Mouse (Mus musculus): Measurements from ENCODE around the gene Hscb. TPM values are rescaled to one million over a fixed set of nuclear protein-coding genes. Genes with fewer than 3 reads are reported as not detected.
"Not testable (repeated sequence)": the region's sequence is repeated elsewhere in the genome, so short reads cannot be mapped to it uniquely, and the experiment has no call there.

The Hscb gene
- 18.6 TPM in 2 replicates for polyA plus RNA-seq (2014; fragmentation: Nextera tagmentation; extraction: Ambion mirVana)

GRCm38 (mm10) chr5:110839678-110840365 is at the start of gene Hscb, which contains the start of gene Chek2:
TSS of gene Hscb (minus strand) at chr5:110839777.
TSS of gene Chek2 (plus strand) at chr5:110839979.
- peak within 1 kb of the TSS; percentile 73 for H3K4me2 ChIP-seq (ENCODE audit: low read depth, low read length, severe bottlenecking)
- under 1% methylated on average over 41 of the region's 41 CpGs for WGBS

GRCm38 (mm10) chr5:110888596-110888995 is 49.0 kb upstream of the Hscb start:
- no peaks in the 10 kb centered on the region; the same call in 1 of the 2 replicates for H3K36me3 ChIP-seq (ENCODE audit: control insufficient read depth, insufficient read depth, low read length)
- WGBS, result 85% methylated on average over 4 of the region's 4 CpGs

More at GRCm38 (mm10) chr5:110839678-110840365, at the start of gene Hscb, which contains the start of gene Chek2:
- Histone ChIP-seq H3K36me3 (ENCODE audit: control insufficient read depth, insufficient read depth, low read length) (no peaks in the 10 kb centered on the region; the same call in 1 of the 2 replicates), H3K4me1 (replicated peaks; ENCODE audit: control insufficient read depth, insufficient read depth, low read length) (0 out of 2 replicates have a peak, but pooled peaks cover 4% of the 10 kb centered on the region), H3K27me3 (ENCODE audit: control insufficient read depth, insufficient read depth, low read length) (no peaks in the 10 kb centered on the region), H3K27ac (ENCODE audit: low read depth, low read length) (peak within 1 kb of the TSS; percentile 77), H3K9ac (ENCODE audit: low read length) (peak within 1 kb of the TSS; percentile 74), H3K4me3 (ENCODE audit: low read depth, low read length) (peak within 1 kb of the TSS; percentile 56), H3K9me3 (ENCODE audit: control insufficient read depth, low read length) (no peaks in the 10 kb centered on the region)
- ATAC-seq (replicated peaks; ENCODE audit: low FRiP score) (peak; percentile 99), DNase-seq (ENCODE audit: low spot score) (peak; percentile 96)

GRCm38 (mm10) chr5:110879584-110880374 is 40.2 kb upstream of the Hscb start, which contains the start of gene Ttc28:
TSS of gene Ttc28 (plus strand) at chr5:110879803.
- no peaks in the 10 kb centered on the region for H3K36me3 ChIP-seq (ENCODE audit: control insufficient read depth, insufficient read depth, low read length)
- peak within 1 kb of the TSS; percentile 82 for H3K9ac ChIP-seq (ENCODE audit: low read length)
- DNase-seq (ENCODE audit: low spot score), result peak; percentile 93
- H3K27me3 ChIP-seq (ENCODE audit: control insufficient read depth, insufficient read depth, low read length), result no peaks in the 10 kb centered on the region
- no peaks in the 10 kb centered on the region for H3K9me3 ChIP-seq (ENCODE audit: control insufficient read depth, low read length)
- H3K4me1 ChIP-seq (replicated peaks; ENCODE audit: control insufficient read depth, insufficient read depth, low read length), result peaks cover 6% of the 10 kb centered on the region; the same call in 1 of the 2 replicates
- under 1% methylated on average over 88 of the region's 101 CpGs for WGBS
- peak within 1 kb of the TSS; percentile 82 for H3K4me3 ChIP-seq (ENCODE audit: low read depth, low read length)
- peak within 1 kb of the TSS; percentile 88 for H3K4me2 ChIP-seq (ENCODE audit: low read depth, low read length, severe bottlenecking)
- ATAC-seq (replicated peaks; ENCODE audit: low FRiP score), result peak; percentile 89
- no peak within 1 kb of the TSS for H3K27ac ChIP-seq (ENCODE audit: low read depth, low read length)

More at GRCm38 (mm10) chr5:110888596-110888995, 49.0 kb upstream of the Hscb start:
- no peak overlapping the region for H3K27ac ChIP-seq (ENCODE audit: low read depth, low read length)
- no peak for ATAC-seq (replicated peaks; ENCODE audit: low FRiP score)
- no peak for DNase-seq (ENCODE audit: low spot score)
- no peak overlapping the region for H3K4me2 ChIP-seq (ENCODE audit: low read depth, low read length, severe bottlenecking)
- no peaks in the 10 kb centered on the region for H3K4me1 ChIP-seq (replicated peaks; ENCODE audit: control insufficient read depth, insufficient read depth, low read length)
- H3K9me3 ChIP-seq (ENCODE audit: control insufficient read depth, low read length), result no peaks in the 10 kb centered on the region
- no peaks in the 10 kb centered on the region for H3K27me3 ChIP-seq (ENCODE audit: control insufficient read depth, insufficient read depth, low read length)
- H3K9ac ChIP-seq (ENCODE audit: low read length), result no peak overlapping the region
- no peak overlapping the region for H3K4me3 ChIP-seq (ENCODE audit: low read depth, low read length)

DNA sequence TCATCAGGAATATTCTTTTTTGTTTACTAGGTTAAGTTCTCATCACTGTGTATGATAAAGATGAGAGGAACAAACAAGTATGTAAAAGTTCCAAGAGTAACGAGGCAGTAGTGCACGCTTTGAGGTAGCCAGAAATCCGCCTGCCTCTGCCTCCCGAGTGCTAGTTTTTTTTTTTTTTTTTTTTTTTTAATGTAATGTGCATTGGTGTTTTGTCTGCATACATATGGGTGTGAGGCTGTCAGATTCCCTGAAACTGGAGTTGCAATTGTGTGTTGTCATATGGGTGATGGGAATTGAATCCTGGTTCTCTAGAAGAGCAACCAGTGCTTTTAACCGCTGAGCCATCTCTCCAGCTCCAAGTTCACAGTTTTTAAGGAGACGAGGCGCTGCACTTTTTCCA is 39.5 kb upstream of the Hscb start:
- Histone ChIP-seq H3K4me2 (ENCODE audit: low read depth, low read length, severe bottlenecking) (peak overlapping the region; percentile 88), H3K9me3 (ENCODE audit: control insufficient read depth, low read length) (no peaks in the 10 kb centered on the region), H3K36me3 (ENCODE audit: control insufficient read depth, insufficient read depth, low read length) (no peaks in the 10 kb centered on the region), H3K27ac (ENCODE audit: low read depth, low read length) (no peak overlapping the region), H3K4me1 (replicated peaks; ENCODE audit: control insufficient read depth, insufficient read depth, low read length) (peaks cover 6% of the 10 kb centered on the region; the same call in 1 of the 2 replicates), H3K27me3 (ENCODE audit: control insufficient read depth, insufficient read depth, low read length) (no peaks in the 10 kb centered on the region), H3K9ac (ENCODE audit: low read length) (peak overlapping the region; percentile 82), H3K4me3 (ENCODE audit: low read depth, low read length) (peak overlapping the region; percentile 82)
- 58% methylated on average over 7 of the region's 7 CpGs for WGBS
- DNase-seq (ENCODE audit: low spot score) (no peak), ATAC-seq (replicated peaks; ENCODE audit: low FRiP score) (no peak)

GRCm38 (mm10) chr5:110878526-110878925 is 38.9 kb upstream of the Hscb start:
- not testable (repeated sequence) for H3K9ac ChIP-seq (ENCODE audit: low read length); ATAC-seq (replicated peaks; ENCODE audit: low FRiP score); DNase-seq (ENCODE audit: low spot score); H3K9me3 ChIP-seq (ENCODE audit: control insufficient read depth, low read length); H3K4me3 ChIP-seq (ENCODE audit: low read depth, low read length); H3K4me2 ChIP-seq (ENCODE audit: low read depth, low read length, severe bottlenecking); H3K4me1 ChIP-seq (replicated peaks; ENCODE audit: control insufficient read depth, insufficient read depth, low read length); H3K36me3 ChIP-seq (ENCODE audit: control insufficient read depth, insufficient read depth, low read length); H3K27me3 ChIP-seq (ENCODE audit: control insufficient read depth, insufficient read depth, low read length); H3K27ac ChIP-seq (ENCODE audit: low read depth, low read length)
- 95% methylated on average over 1 of the region's 1 CpGs for WGBS

DNA sequence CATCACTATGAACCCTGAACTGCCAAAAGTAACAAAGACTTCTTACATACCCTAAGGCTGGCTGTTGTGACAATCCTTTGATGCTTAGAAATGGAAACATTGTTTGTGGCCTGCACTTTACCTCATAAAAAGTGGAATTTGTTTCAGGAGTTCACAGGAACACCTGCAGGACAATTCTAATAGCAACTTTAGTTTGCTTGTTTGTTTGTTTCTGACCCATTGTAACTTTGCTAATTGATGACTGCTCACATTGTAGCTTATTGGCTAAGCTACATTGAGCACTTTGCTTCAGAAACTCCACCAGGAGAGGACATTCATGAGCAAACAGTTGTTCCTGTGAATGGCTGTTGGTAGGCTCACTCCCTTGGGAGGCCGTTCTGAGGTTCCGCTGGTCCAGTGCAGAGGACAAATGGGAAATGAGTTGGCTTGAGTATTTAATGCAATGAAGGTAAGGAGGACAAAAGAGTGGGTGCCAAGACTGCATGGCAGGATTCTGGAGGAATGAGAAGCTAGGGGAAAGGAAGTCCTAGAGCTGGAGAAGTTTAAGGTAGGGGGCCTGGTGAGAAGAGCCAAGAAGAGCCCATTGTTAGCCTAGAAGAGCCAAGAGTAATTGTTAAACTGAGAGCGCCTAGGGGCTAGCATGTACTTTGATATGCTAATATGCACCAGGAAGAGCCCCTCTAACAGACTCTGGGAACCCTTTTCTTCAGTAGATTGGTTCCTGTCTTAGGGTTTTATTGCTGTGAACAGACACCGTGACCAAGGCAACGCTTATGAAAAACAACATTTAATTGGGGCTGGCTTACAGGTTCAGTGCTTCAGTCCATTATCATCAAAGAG is 38.3 kb upstream of the Hscb start:
- Histone ChIP-seq H3K9ac (ENCODE audit: low read length) (no peak overlapping the region), H3K4me1 (replicated peaks; ENCODE audit: control insufficient read depth, insufficient read depth, low read length) (peaks cover 6% of the 10 kb centered on the region; the same call in 1 of the 2 replicates), H3K4me2 (ENCODE audit: low read depth, low read length, severe bottlenecking) (no peak overlapping the region), H3K4me3 (ENCODE audit: low read depth, low read length) (no peak overlapping the region), H3K27me3 (ENCODE audit: control insufficient read depth, insufficient read depth, low read length) (no peaks in the 10 kb centered on the region), H3K27ac (ENCODE audit: low read depth, low read length) (no peak overlapping the region), H3K36me3 (ENCODE audit: control insufficient read depth, insufficient read depth, low read length) (no peaks in the 10 kb centered on the region), H3K9me3 (ENCODE audit: control insufficient read depth, low read length) (no peaks in the 10 kb centered on the region)
- DNase-seq (ENCODE audit: low spot score), result no peak
- 77% methylated on average over 5 of the region's 5 CpGs for WGBS
- ATAC-seq (replicated peaks; ENCODE audit: low FRiP score), result no peak

GRCm38 (mm10) chr5:110875286-110875685 is 35.7 kb upstream of the Hscb start:
- no peak overlapping the region for H3K4me3 ChIP-seq (ENCODE audit: low read depth, low read length)
- ATAC-seq (replicated peaks; ENCODE audit: low FRiP score), result no peak
- no peaks in the 10 kb centered on the region for H3K9me3 ChIP-seq (ENCODE audit: control insufficient read depth, low read length)
- DNase-seq (ENCODE audit: low spot score), result no peak
- no peaks in the 10 kb centered on the region for H3K27me3 ChIP-seq (ENCODE audit: control insufficient read depth, insufficient read depth, low read length)
- WGBS, result 92% methylated on average over 1 of the region's 1 CpGs
- peaks cover 3% of the 10 kb centered on the region; the same call in 1 of the 2 replicates for H3K4me1 ChIP-seq (replicated peaks; ENCODE audit: control insufficient read depth, insufficient read depth, low read length)
- H3K4me2 ChIP-seq (ENCODE audit: low read depth, low read length, severe bottlenecking), result no peak overlapping the region
- H3K27ac ChIP-seq (ENCODE audit: low read depth, low read length), result no peak overlapping the region
- H3K36me3 ChIP-seq (ENCODE audit: control insufficient read depth, insufficient read depth, low read length), result no peaks in the 10 kb centered on the region
- no peak overlapping the region for H3K9ac ChIP-seq (ENCODE audit: low read length)

DNA sequence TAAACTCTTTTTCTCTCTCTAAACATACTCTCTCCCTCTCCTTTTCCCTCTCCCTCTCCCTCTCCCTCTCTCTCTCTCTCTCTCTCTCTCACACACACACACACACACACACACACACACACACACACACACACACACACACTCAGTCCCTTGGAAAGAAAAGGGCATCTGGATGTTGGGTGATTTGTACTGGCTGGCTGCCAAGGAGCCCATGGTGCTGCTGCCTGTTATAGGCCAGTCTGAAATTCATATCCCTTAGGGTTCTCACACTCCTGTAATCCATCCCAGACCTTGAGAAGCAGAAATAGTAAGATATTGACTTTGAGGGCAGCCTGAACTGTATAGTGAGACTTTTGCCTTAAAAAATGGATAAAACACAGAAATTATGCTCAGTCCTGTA is 35.1 kb upstream of the Hscb start:
- no peak overlapping the region for H3K27ac ChIP-seq (ENCODE audit: low read depth, low read length)
- H3K9me3 ChIP-seq (ENCODE audit: control insufficient read depth, low read length), result no peaks in the 10 kb centered on the region
- no peaks in the 10 kb centered on the region for H3K27me3 ChIP-seq (ENCODE audit: control insufficient read depth, insufficient read depth, low read length)
- H3K4me2 ChIP-seq (ENCODE audit: low read depth, low read length, severe bottlenecking), result no peak overlapping the region
- H3K36me3 ChIP-seq (ENCODE audit: control insufficient read depth, insufficient read depth, low read length), result no peaks in the 10 kb centered on the region
- H3K4me1 ChIP-seq (replicated peaks; ENCODE audit: control insufficient read depth, insufficient read depth, low read length), result 0 out of 2 replicates have a peak, but pooled peaks cover 2% of the 10 kb centered on the region
- DNase-seq (ENCODE audit: low spot score) (peak; percentile 69), ATAC-seq (replicated peaks; ENCODE audit: low FRiP score) (no peak)
- H3K4me3 ChIP-seq (ENCODE audit: low read depth, low read length), result no peak overlapping the region
- no peak overlapping the region for H3K9ac ChIP-seq (ENCODE audit: low read length)
